Mouse (Mus musculus): ENCODE data around the gene Myoz1. TPM values are rescaled to one million over a fixed set of nuclear protein-coding genes. Genes with fewer than 3 reads are reported as not detected.

The Myoz1 gene
- polyA plus RNA-seq, 1 experiment from 2014 or later: not detected

- H3K27me3 ChIP-seq (replicated peaks; ENCODE audit: control insufficient read depth, insufficient read depth, low read length): no peaks in the 10 kb centered on the region
- no peak overlapping the region for H3K4me3 ChIP-seq (ENCODE audit: low read depth, low read length)
- H3K9ac ChIP-seq (ENCODE audit: low read length): no peak overlapping the region
- H3K9me3 ChIP-seq (replicated peaks; ENCODE audit: control insufficient read depth, low read length): no peaks in the 10 kb centered on the region
- DNase-seq (ENCODE audit: low spot score) (no peak), ATAC-seq (no peak)
- no peak overlapping the region for H3K27ac ChIP-seq (ENCODE audit: low read depth, low read length)
- WGBS: 85% methylated on average over 9 of the region's 9 CpGs
- H3K4me2 ChIP-seq (ENCODE audit: low read length): no peak overlapping the region
- no peaks in the 10 kb centered on the region for H3K4me1 ChIP-seq (ENCODE audit: control insufficient read depth, insufficient read depth, low read length)
- H3K36me3 ChIP-seq (ENCODE audit: control insufficient read depth, insufficient read depth, low read length): no peaks in the 10 kb centered on the region
These were observed 1.5 kb downstream of the Myoz1 start for GRCm38 (mm10) chr14:20654690-20655421.

GRCm38 (mm10) chr14:20651722-20652256 lies 4.6 kb downstream of the Myoz1 start:
- Histone ChIP-seq H3K4me3 (ENCODE audit: low read depth, low read length) (no peak overlapping the region), H3K4me2 (ENCODE audit: low read length) (no peak overlapping the region), H3K36me3 (ENCODE audit: control insufficient read depth, insufficient read depth, low read length) (no peaks in the 10 kb centered on the region), H3K9me3 (replicated peaks; ENCODE audit: control insufficient read depth, low read length) (no peaks in the 10 kb centered on the region), H3K4me1 (ENCODE audit: control insufficient read depth, insufficient read depth, low read length) (no peaks in the 10 kb centered on the region), H3K27ac (ENCODE audit: low read depth, low read length) (no peak overlapping the region), H3K9ac (ENCODE audit: low read length) (no peak overlapping the region), H3K27me3 (replicated peaks; ENCODE audit: control insufficient read depth, insufficient read depth, low read length) (no peaks in the 10 kb centered on the region)
- DNase-seq (ENCODE audit: low spot score) (no peak), ATAC-seq (no peak)
- 80% methylated on average over 4 of the region's 4 CpGs for WGBS

- H3K4me1 ChIP-seq (ENCODE audit: control insufficient read depth, insufficient read depth, low read length): no peaks in the 10 kb centered on the region
- no peak overlapping the region for H3K4me2 ChIP-seq (ENCODE audit: low read length)
- no peak for DNase-seq (ENCODE audit: low spot score)
- no peaks in the 10 kb centered on the region for H3K27me3 ChIP-seq (replicated peaks; ENCODE audit: control insufficient read depth, insufficient read depth, low read length)
- no peaks in the 10 kb centered on the region for H3K36me3 ChIP-seq (ENCODE audit: control insufficient read depth, insufficient read depth, low read length)
- ATAC-seq: no peak
- no peak overlapping the region for H3K27ac ChIP-seq (ENCODE audit: low read depth, low read length)
- H3K4me3 ChIP-seq (ENCODE audit: low read depth, low read length): no peak overlapping the region
- no peaks in the 10 kb centered on the region for H3K9me3 ChIP-seq (replicated peaks; ENCODE audit: control insufficient read depth, low read length)
- no peak overlapping the region for H3K9ac ChIP-seq (ENCODE audit: low read length)
- 86% methylated on average over 2 of the region's 2 CpGs for WGBS
These were observed 5.3 kb downstream of the Myoz1 start for GRCm38 (mm10) chr14:20651000-20651399.

DNA sequence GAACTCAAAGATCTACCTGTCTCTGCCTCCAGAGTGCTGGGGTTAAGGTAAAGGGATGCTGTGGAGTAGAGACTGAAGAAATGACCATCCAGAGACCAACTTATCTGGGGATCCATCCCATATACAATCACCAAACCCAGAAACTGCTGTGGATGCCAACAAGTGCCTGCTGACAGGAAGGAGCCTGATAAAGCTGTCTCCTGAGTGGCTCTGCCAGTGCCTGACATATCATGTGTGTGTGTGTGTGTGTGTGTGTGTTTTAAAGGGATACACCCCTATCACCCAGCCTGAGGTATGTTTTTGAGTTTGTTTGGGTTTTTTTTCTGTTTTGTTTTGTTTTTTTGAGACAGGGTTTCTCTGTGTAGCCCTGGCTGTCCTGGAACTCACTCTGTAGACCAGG lies 10.0 kb downstream of the Myoz1 start:
- Histone ChIP-seq H3K9me3 (replicated peaks; ENCODE audit: control insufficient read depth, low read length) (no peaks in the 10 kb centered on the region), H3K4me3 (ENCODE audit: low read depth, low read length) (no peak overlapping the region), H3K9ac (ENCODE audit: low read length) (no peak overlapping the region), H3K27ac (ENCODE audit: low read depth, low read length) (no peak overlapping the region), H3K4me2 (ENCODE audit: low read length) (no peak overlapping the region), H3K36me3 (ENCODE audit: control insufficient read depth, insufficient read depth, low read length) (no peaks in the 10 kb centered on the region), H3K4me1 (ENCODE audit: control insufficient read depth, insufficient read depth, low read length) (no peaks in the 10 kb centered on the region), H3K27me3 (replicated peaks; ENCODE audit: control insufficient read depth, insufficient read depth, low read length) (no peaks in the 10 kb centered on the region)
- no peak for DNase-seq (ENCODE audit: low spot score)
- no peak for ATAC-seq

- no peak overlapping the region for H3K27ac ChIP-seq (ENCODE audit: low read depth, low read length)
- H3K9me3 ChIP-seq (replicated peaks; ENCODE audit: control insufficient read depth, low read length): no peaks in the 10 kb centered on the region
- H3K4me1 ChIP-seq (ENCODE audit: control insufficient read depth, insufficient read depth, low read length): no peaks in the 10 kb centered on the region
- no peak overlapping the region for H3K4me3 ChIP-seq (ENCODE audit: low read depth, low read length)
- no peak overlapping the region for H3K9ac ChIP-seq (ENCODE audit: low read length)
- WGBS: 33% methylated on average over 3 of the region's 3 CpGs
- H3K36me3 ChIP-seq (ENCODE audit: control insufficient read depth, insufficient read depth, low read length): no peaks in the 10 kb centered on the region
- no peak overlapping the region for H3K4me2 ChIP-seq (ENCODE audit: low read length)
- no peaks in the 10 kb centered on the region for H3K27me3 ChIP-seq (replicated peaks; ENCODE audit: control insufficient read depth, insufficient read depth, low read length)
- ATAC-seq: no peak
- DNase-seq (ENCODE audit: low spot score): no peak
These were observed 10.8 kb downstream of the Myoz1 start for GRCm38 (mm10) chr14:20645547-20645946.

DNA sequence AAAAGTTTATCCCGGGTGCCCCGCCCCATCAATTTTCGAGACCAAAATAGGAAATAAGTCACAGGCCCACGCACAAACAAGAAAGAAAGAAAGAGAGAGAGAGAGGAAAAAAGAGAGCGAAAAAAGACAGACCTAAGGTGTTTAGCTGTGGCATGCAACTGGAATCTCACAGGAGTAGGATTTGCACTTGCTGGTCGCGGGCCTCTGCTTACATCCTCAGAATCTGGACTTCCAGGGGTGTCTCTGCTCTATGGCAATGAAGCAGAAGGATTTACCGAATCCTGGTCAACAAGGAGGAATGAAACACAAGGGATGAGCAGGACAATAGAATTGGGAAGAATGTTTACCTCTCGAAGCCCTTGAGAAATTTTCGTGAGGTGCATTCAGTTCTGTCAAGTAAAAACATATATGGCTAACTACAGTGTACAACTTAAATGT lies 14.9 kb downstream of the Myoz1 start:
- no peaks in the 10 kb centered on the region for H3K9me3 ChIP-seq (replicated peaks; ENCODE audit: control insufficient read depth, low read length)
- peak overlapping the region; percentile 78 for H3K4me3 ChIP-seq (ENCODE audit: low read depth, low read length)
- peak; percentile 15 for DNase-seq (ENCODE audit: low spot score)
- peak overlapping the region; percentile 63 for H3K4me2 ChIP-seq (ENCODE audit: low read length)
- no peaks in the 10 kb centered on the region for H3K4me1 ChIP-seq (ENCODE audit: control insufficient read depth, insufficient read depth, low read length)
- peak overlapping the region; percentile 90 for H3K9ac ChIP-seq (ENCODE audit: low read length)
- WGBS: 11% methylated on average over 10 of the region's 10 CpGs
- H3K27ac ChIP-seq (ENCODE audit: low read depth, low read length): peak overlapping the region; percentile 92; the same call in 1 of the 2 replicates
- no peaks in the 10 kb centered on the region for H3K27me3 ChIP-seq (replicated peaks; ENCODE audit: control insufficient read depth, insufficient read depth, low read length)
- ATAC-seq: no peak
- no peaks in the 10 kb centered on the region for H3K36me3 ChIP-seq (ENCODE audit: control insufficient read depth, insufficient read depth, low read length)

- peak within 1 kb of the TSS; percentile 90 for H3K9ac ChIP-seq (ENCODE audit: low read length)
- peak within 1 kb of the TSS; percentile 78 for H3K4me3 ChIP-seq (ENCODE audit: low read depth, low read length)
- under 1% methylated on average over 73 of the region's 73 CpGs for WGBS
- H3K4me1 ChIP-seq (ENCODE audit: control insufficient read depth, insufficient read depth, low read length): no peaks in the 10 kb centered on the region
- H3K4me2 ChIP-seq (ENCODE audit: low read length): peak within 1 kb of the TSS; percentile 82
- H3K36me3 ChIP-seq (ENCODE audit: control insufficient read depth, insufficient read depth, low read length): no peaks in the 10 kb centered on the region
- H3K27ac ChIP-seq (ENCODE audit: low read depth, low read length): peak within 1 kb of the TSS; percentile 92
- ATAC-seq (peak; percentile 98), DNase-seq (ENCODE audit: low spot score) (peak; percentile 99)
- H3K9me3 ChIP-seq (replicated peaks; ENCODE audit: control insufficient read depth, low read length): no peaks in the 10 kb centered on the region
- H3K27me3 ChIP-seq (replicated peaks; ENCODE audit: control insufficient read depth, insufficient read depth, low read length): no peaks in the 10 kb centered on the region
These were observed 15.5 kb downstream of the Myoz1 start, which contains the start of gene Usp54 for GRCm38 (mm10) chr14:20640644-20641437. TSS of gene Usp54 (minus strand) at chr14:20641063.

- H3K27me3 ChIP-seq (replicated peaks; ENCODE audit: control insufficient read depth, insufficient read depth, low read length): no peaks in the 10 kb centered on the region
- DNase-seq (ENCODE audit: low spot score) (peak; percentile 38), ATAC-seq (peak; percentile 60)
- peak overlapping the region; percentile 90 for H3K9ac ChIP-seq (ENCODE audit: low read length)
- no peaks in the 10 kb centered on the region for H3K9me3 ChIP-seq (replicated peaks; ENCODE audit: control insufficient read depth, low read length)
- H3K4me1 ChIP-seq (ENCODE audit: control insufficient read depth, insufficient read depth, low read length): no peaks in the 10 kb centered on the region
- H3K4me2 ChIP-seq (ENCODE audit: low read length): peak overlapping the region; percentile 82
- H3K4me3 ChIP-seq (ENCODE audit: low read depth, low read length): peak overlapping the region; percentile 78
- 2% methylated on average over 16 of the region's 16 CpGs for WGBS
- H3K36me3 ChIP-seq (ENCODE audit: control insufficient read depth, insufficient read depth, low read length): no peaks in the 10 kb centered on the region
- peak overlapping the region; percentile 92 for H3K27ac ChIP-seq (ENCODE audit: low read depth, low read length)
These were observed 16.3 kb downstream of the Myoz1 start for GRCm38 (mm10) chr14:20639918-20640619.
